Mouse (Mus musculus): Measurements from ENCODE around the gene Taar6. TPM values are rescaled to one million over a fixed set of nuclear protein-coding genes. Genes with fewer than 3 reads are reported as not detected.

Taar6 gene
- total RNA-seq, 2 experiments from 2014 or later, result not detected

- DNase-seq (ENCODE audit: low spot score in 2 of 2), result no peak
- intact Hi-C loops (cut with DNase I), result no loop called here
Measured at GRCm38 (mm10) chr10:23948026-23948425, 37.4 kb downstream of the Taar6 start.

- no peak for DNase-seq (ENCODE audit: low spot score in 2 of 2)
- intact Hi-C loops (cut with DNase I), result no loop called here
Measured at GRCm38 (mm10) chr10:23942465-23942864, 43.0 kb downstream of the Taar6 start.

DNA sequence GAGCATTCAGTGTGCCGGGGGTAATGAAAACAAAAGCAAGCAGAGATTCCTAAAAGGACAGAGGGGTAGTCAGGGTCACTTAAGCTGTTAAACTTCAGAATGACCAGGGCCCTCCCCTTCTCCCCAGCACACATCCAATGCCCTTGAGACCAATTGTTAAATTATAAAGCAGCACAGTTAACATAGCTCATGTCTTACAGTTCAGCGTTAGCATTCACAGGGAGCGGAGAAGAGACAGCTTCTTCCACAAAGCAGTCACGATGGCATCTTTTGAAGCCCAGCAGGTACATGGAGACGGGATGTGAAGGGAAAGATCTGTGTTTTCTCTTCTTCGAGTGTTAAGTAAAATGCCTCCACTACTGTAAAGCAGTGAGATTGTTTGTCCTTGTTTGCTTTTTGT is 47.1 kb downstream of the Taar6 start, which contains the start of gene Taar2:
Taar2 (plus strand) TSS at position 261 of the 400 bp plus-strand sequence.
- intact Hi-C loops (cut with DNase I), result no loop called here

GRCm38 (mm10) chr10:23937613-23938012 is 47.8 kb downstream of the Taar6 start:
- intact Hi-C loops (cut with DNase I), result no loop called here
- DNase-seq (ENCODE audit: low spot score in 2 of 2), result no peak

More for the DNA sequence above, 47.1 kb downstream of the Taar6 start, which contains the start of gene Taar2:
- no peak for DNase-seq (ENCODE audit: low spot score in 2 of 2)

Other genes starting within 250 kb of the Taar6 start
- 100 to 1,000 TPM; 181 to 221 TPM for gene Rps12, start 198.4 kb downstream of the Taar6 start, total RNA-seq (2021)
- 10 to 100 TPM; 24.1 to 24.7 TPM for gene Slc18b1, start 188.7 kb downstream of the Taar6 start, total RNA-seq (2021)
- under 1 TPM in 1 of 2 experiments, not detected in 1; 0.25 TPM for gene Vnn3, start 134.2 kb downstream of the Taar6 start, total RNA-seq (2021)
- under 1 TPM in 1 of 2 experiments, not detected in 1; 0.23 TPM for gene Vnn1, start 91.0 kb downstream of the Taar6 start, total RNA-seq (2021)
- gene Taar1, start 65.3 kb downstream of the Taar6 start, total RNA-seq (2021), result not detected
- gene Taar2, start 47.1 kb downstream of the Taar6 start, total RNA-seq (2021), result not detected
- not detected for gene Taar3, start 36.1 kb downstream of the Taar6 start, total RNA-seq (2021)
- not detected for gene Taar4, start 25.2 kb downstream of the Taar6 start, total RNA-seq (2021)
- not detected for gene Taar5, start 14.9 kb downstream of the Taar6 start, total RNA-seq (2021)
- gene Taar7a, start 7.8 kb upstream of the Taar6 start, total RNA-seq (2021), result not detected
- not detected for gene Taar7b, start 14.3 kb upstream of the Taar6 start, total RNA-seq (2021)
- not detected for gene Taar7d, start 41.6 kb upstream of the Taar6 start, total RNA-seq (2021)
- not detected for gene Taar7e, start 52.0 kb upstream of the Taar6 start, total RNA-seq (2021)
- gene Taar7f, start 63.9 kb upstream of the Taar6 start, total RNA-seq (2021), result not detected
- gene Taar8a, start 90.9 kb upstream of the Taar6 start, total RNA-seq (2021), result not detected
- gene Taar8b, start 106.6 kb upstream of the Taar6 start, total RNA-seq (2021), result not detected
- gene Taar8c, start 116.3 kb upstream of the Taar6 start, total RNA-seq (2021), result not detected
- not detected for gene Taar9, start 123.9 kb upstream of the Taar6 start, total RNA-seq (2021)
- 100 to 1,000 TPM; 128 to 129 TPM for gene Stx7, start 163.7 kb upstream of the Taar6 start, total RNA-seq (2021)
- gene Moxd1, start 237.9 kb upstream of the Taar6 start, total RNA-seq (2021), result 1 to 10 TPM; 8.2 to 8.8 TPM

All from left cerebral cortex, postnatal 25 days (tissue).